Mouse (Mus musculus): Measurements from ENCODE around the gene Pnmal1. TPM values are rescaled to one million over a fixed set of nuclear protein-coding genes. Genes with fewer than 3 reads are reported as not detected.

Pnmal1 gene
- polyA plus RNA-seq, 1 experiment from 2014 or later = 60.1 TPM

GRCm38 (mm10) chr7:17002375-17003195, 43.1 kb downstream of the Pnmal1 start:
- 14% methylated on average over 7 of the region's 7 CpGs for WGBS
- Histone ChIP-seq H3K4me1 (ENCODE audit: control insufficient read depth, insufficient read depth, low read length) (no peaks in the 10 kb centered on the region), H3K4me3 (ENCODE audit: low read depth, low read length) (no peak overlapping the region), H3K36me3 (ENCODE audit: control insufficient read depth, insufficient read depth, low read length) (peaks cover 33% of the 10 kb centered on the region), H3K9me3 (ENCODE audit: control insufficient read depth, low read length) (no peaks in the 10 kb centered on the region), H3K27me3 (ENCODE audit: control insufficient read depth, insufficient read depth, low read length) (no peaks in the 10 kb centered on the region), H3K9ac (replicated peaks; ENCODE audit: low read depth, low read length) (no peak overlapping the region), H3K4me2 (ENCODE audit: low read depth, low read length) (no peak overlapping the region), H3K27ac (ENCODE audit: low read depth, low read length) (no peak overlapping the region)
- peak; percentile 73; the same call in 1 of the 2 replicates for ATAC-seq (ENCODE audit: low read depth)

GRCm38 (mm10) chr7:17003230-17003960, 43.9 kb downstream of the Pnmal1 start:
- H3K4me1 ChIP-seq (ENCODE audit: control insufficient read depth, insufficient read depth, low read length) = no peaks in the 10 kb centered on the region
- H3K36me3 ChIP-seq (ENCODE audit: control insufficient read depth, insufficient read depth, low read length) = peaks cover 37% of the 10 kb centered on the region
- no peaks in the 10 kb centered on the region for H3K27me3 ChIP-seq (ENCODE audit: control insufficient read depth, insufficient read depth, low read length)
- no peak overlapping the region for H3K9ac ChIP-seq (replicated peaks; ENCODE audit: low read depth, low read length)
- no peak overlapping the region for H3K4me3 ChIP-seq (ENCODE audit: low read depth, low read length)
- 82% methylated on average over 7 of the region's 7 CpGs for WGBS
- no peak for ATAC-seq (ENCODE audit: low read depth)
- no peak overlapping the region for H3K27ac ChIP-seq (ENCODE audit: low read depth, low read length)
- no peak overlapping the region for H3K4me2 ChIP-seq (ENCODE audit: low read depth, low read length)
- no peaks in the 10 kb centered on the region for H3K9me3 ChIP-seq (ENCODE audit: control insufficient read depth, low read length)

- H3K4me2 ChIP-seq (ENCODE audit: low read depth, low read length) = no peak overlapping the region
- peaks cover 47% of the 10 kb centered on the region for H3K36me3 ChIP-seq (ENCODE audit: control insufficient read depth, insufficient read depth, low read length)
- no peak overlapping the region for H3K9ac ChIP-seq (replicated peaks; ENCODE audit: low read depth, low read length)
- H3K9me3 ChIP-seq (ENCODE audit: control insufficient read depth, low read length) = no peaks in the 10 kb centered on the region
- H3K27me3 ChIP-seq (ENCODE audit: control insufficient read depth, insufficient read depth, low read length) = no peaks in the 10 kb centered on the region
- no peaks in the 10 kb centered on the region for H3K4me1 ChIP-seq (ENCODE audit: control insufficient read depth, insufficient read depth, low read length)
- no peak for ATAC-seq (ENCODE audit: low read depth)
- no peak overlapping the region for H3K27ac ChIP-seq (ENCODE audit: low read depth, low read length)
- no peak overlapping the region for H3K4me3 ChIP-seq (ENCODE audit: low read depth, low read length)
- WGBS = 82% methylated on average over 7 of the region's 7 CpGs
These were observed 45.2 kb downstream of the Pnmal1 start for GRCm38 (mm10) chr7:17004716-17005115.

GRCm38 (mm10) chr7:17007300-17007699, 47.8 kb downstream of the Pnmal1 start:
- Histone ChIP-seq H3K27me3 (ENCODE audit: control insufficient read depth, insufficient read depth, low read length) (no peaks in the 10 kb centered on the region), H3K4me3 (ENCODE audit: low read depth, low read length) (no peak overlapping the region), H3K36me3 (ENCODE audit: control insufficient read depth, insufficient read depth, low read length) (peaks cover 72% of the 10 kb centered on the region), H3K27ac (ENCODE audit: low read depth, low read length) (no peak overlapping the region), H3K9ac (replicated peaks; ENCODE audit: low read depth, low read length) (no peak overlapping the region), H3K9me3 (ENCODE audit: control insufficient read depth, low read length) (no peaks in the 10 kb centered on the region), H3K4me1 (ENCODE audit: control insufficient read depth, insufficient read depth, low read length) (no peaks in the 10 kb centered on the region), H3K4me2 (ENCODE audit: low read depth, low read length) (no peak overlapping the region)
- WGBS = 83% methylated on average over 4 of the region's 4 CpGs
- no peak for ATAC-seq (ENCODE audit: low read depth)

GRCm38 (mm10) chr7:17009326-17010009, 50.0 kb downstream of the Pnmal1 start:
- Histone ChIP-seq H3K4me2 (ENCODE audit: low read depth, low read length) (no peak overlapping the region), H3K27ac (ENCODE audit: low read depth, low read length) (no peak overlapping the region), H3K4me3 (ENCODE audit: low read depth, low read length) (no peak overlapping the region), H3K36me3 (ENCODE audit: control insufficient read depth, insufficient read depth, low read length) (peaks cover 76% of the 10 kb centered on the region), H3K9ac (replicated peaks; ENCODE audit: low read depth, low read length) (no peak overlapping the region), H3K4me1 (ENCODE audit: control insufficient read depth, insufficient read depth, low read length) (no peaks in the 10 kb centered on the region), H3K9me3 (ENCODE audit: control insufficient read depth, low read length) (no peaks in the 10 kb centered on the region), H3K27me3 (ENCODE audit: control insufficient read depth, insufficient read depth, low read length) (no peaks in the 10 kb centered on the region)
- ATAC-seq (ENCODE audit: low read depth) = no peak
- WGBS = 94% methylated on average over 16 of the region's 16 CpGs

GRCm38 (mm10) chr7:17010010-17010347, 50.5 kb downstream of the Pnmal1 start:
- Histone ChIP-seq H3K27ac (ENCODE audit: low read depth, low read length) (no peak overlapping the region), H3K27me3 (ENCODE audit: control insufficient read depth, insufficient read depth, low read length) (no peaks in the 10 kb centered on the region), H3K4me3 (ENCODE audit: low read depth, low read length) (no peak overlapping the region), H3K36me3 (ENCODE audit: control insufficient read depth, insufficient read depth, low read length) (peaks cover 76% of the 10 kb centered on the region), H3K9ac (replicated peaks; ENCODE audit: low read depth, low read length) (no peak overlapping the region), H3K9me3 (ENCODE audit: control insufficient read depth, low read length) (no peaks in the 10 kb centered on the region), H3K4me1 (ENCODE audit: control insufficient read depth, insufficient read depth, low read length) (no peaks in the 10 kb centered on the region), H3K4me2 (ENCODE audit: low read depth, low read length) (no peak overlapping the region)
- 92% methylated on average over 5 of the region's 5 CpGs for WGBS
- ATAC-seq (ENCODE audit: low read depth) = no peak

- Histone ChIP-seq H3K4me2 (ENCODE audit: low read depth, low read length) (no peak overlapping the region), H3K27me3 (ENCODE audit: control insufficient read depth, insufficient read depth, low read length) (no peaks in the 10 kb centered on the region), H3K9ac (replicated peaks; ENCODE audit: low read depth, low read length) (no peak overlapping the region), H3K9me3 (ENCODE audit: control insufficient read depth, low read length) (no peaks in the 10 kb centered on the region), H3K27ac (ENCODE audit: low read depth, low read length) (no peak overlapping the region), H3K36me3 (ENCODE audit: control insufficient read depth, insufficient read depth, low read length) (peaks cover 71% of the 10 kb centered on the region), H3K4me1 (ENCODE audit: control insufficient read depth, insufficient read depth, low read length) (no peaks in the 10 kb centered on the region), H3K4me3 (ENCODE audit: low read depth, low read length) (no peak overlapping the region)
- no peak for ATAC-seq (ENCODE audit: low read depth)
- WGBS = 93% methylated on average over 7 of the region's 7 CpGs
These were observed 52.6 kb downstream of the Pnmal1 start for GRCm38 (mm10) chr7:17011909-17012590.
